Mouse (Mus musculus) gastrocnemius, postnatal 14 days (tissue): ENCODE data around the gene Bcl2a1b. TPM values are rescaled to one million over a fixed set of nuclear protein-coding genes. Genes with fewer than 3 reads are reported as not detected.
"Not testable (repeated sequence)": the region's sequence is repeated elsewhere in the genome, so short reads cannot be mapped to it uniquely, and the experiment has no call there.

Experiments used
- DNase-seq: peaks from one replicate; pipeline ENCODE4 v3.0.0; 2021; ENCODE audit warnings: mixed read lengths
- intact Hi-C: fragments of 180-260 bp; cut with DNase I; formaldehyde crosslinking; loops from one replicate; pipeline ENCODE4 v1.15.1; 2025; ENCODE audit warnings: low total_unique reads
- total RNA-seq, 2 experiments: library from RNA; stranded (reverse); gene quantifications; 2 replicates each; pipeline ENCODE4 v1.2.3; 2021

The Bcl2a1b gene
- total RNA-seq, 2 experiments from 2014 or later = not detected

GRCm38 (mm10) chr9:89238976-89239505 lies 40.0 kb downstream of the Bcl2a1b start:
- intact Hi-C loops, DNase-seq: not testable (repeated sequence)

GRCm38 (mm10) chr9:89240516-89241019 lies 41.6 kb downstream of the Bcl2a1b start:
- DNase-seq, intact Hi-C loops: not testable (repeated sequence)

GRCm38 (mm10) chr9:89253400-89253799 lies 54.4 kb downstream of the Bcl2a1b start:
- DNase-seq = no peak
- intact Hi-C loops = no loop called here

- DNase-seq = no peak
- intact Hi-C loops = no loop called here
Measured at GRCm38 (mm10) chr9:89256556-89257335, 57.7 kb downstream of the Bcl2a1b start.

Other genes starting within 250 kb of the Bcl2a1b start
- gene Bcl2a1a, start 242.3 kb upstream of the Bcl2a1b start, total RNA-seq = under 1 TPM in 1 of 2 experiments, not detected in 1; 0.37 TPM
- under 1 TPM; 0.12 to 0.13 TPM for gene Trim43b, start 106.4 kb upstream of the Bcl2a1b start, total RNA-seq
- not detected for gene Gm29094, start 170 bp downstream of the Bcl2a1b start, total RNA-seq
- gene Mthfs, start 11.5 kb downstream of the Bcl2a1b start, total RNA-seq = 1 to 10 TPM; 7.2 to 7.7 TPM